Mouse (Mus musculus): ENCODE data around the gene Ifnk. TPM values are rescaled to one million over a fixed set of nuclear protein-coding genes. Genes with fewer than 3 reads are reported as not detected.

Gene Ifnk
- polyA plus RNA-seq, 1 experiment from 2014 or later = not detected

Other genes starting within 250 kb of the Ifnk start
- gene Mob3b, start 5.4 kb downstream of the Ifnk start, polyA plus RNA-seq (2015; fragmentation: Nextera tagmentation; extraction: Ambion mirVana) = 14.7 and 15.4 TPM in 2 replicates
- 9.8 and 11.6 TPM in 2 replicates for gene C9orf72, start 74.1 kb downstream of the Ifnk start, polyA plus RNA-seq (2015; fragmentation: Nextera tagmentation; extraction: Ambion mirVana)

Data from kidney, embryonic 15.5 days (tissue).